Mouse (Mus musculus) embryonic facial prominence, embryonic 14.5 days (tissue): ENCODE data around the gene Psmd3. TPM values are rescaled to one million over a fixed set of nuclear protein-coding genes. Genes with fewer than 3 reads are reported as not detected.
"Not testable (repeated sequence)": the region's sequence is repeated elsewhere in the genome, so short reads cannot be mapped to it uniquely, and the experiment has no call there.

Experiments
- ATAC-seq: fragments of 200-750 bp; cut with Nextera tagmentation; 2 replicates; pipeline ENCODE4 v1.8.0; 2017; ENCODE audit warnings: low read depth, moderate number of reproducible peaks, moderate TSS enrichment
- DNase-seq: peaks from one replicate; pipeline ENCODE4 v3.0.0-alpha.2; 2015; ENCODE audit warnings: low spot score
- H3K27ac ChIP-seq: fragments of 300-500 bp; sonication (generic); replicated peaks from 2 replicates; pipeline ENCODE4 v1.5.1; 2014; ENCODE audit warnings: low read depth, mild to moderate bottlenecking, low read length, moderate library complexity
- H3K27me3 ChIP-seq: fragments of 300-500 bp; sonication (generic); replicated peaks from 2 replicates; pipeline ENCODE4 v1.6.1; 2014; ENCODE audit warnings: low read length; ENCODE audit not compliant: control insufficient read depth, insufficient read depth
- H3K36me3 ChIP-seq: fragments of 300-500 bp; sonication (generic); 2 replicates; pipeline ENCODE4 v1.6.1; 2014; ENCODE audit warnings: low read length, mixed read lengths; ENCODE audit not compliant: control insufficient read depth, insufficient read depth
- H3K4me1 ChIP-seq: fragments of 300-500 bp; sonication (generic); 2 replicates; pipeline ENCODE4 v1.6.1; 2014; ENCODE audit warnings: antibody characterized with exemption, low read length; ENCODE audit not compliant: control insufficient read depth, insufficient read depth
- H3K4me2 ChIP-seq: fragments of 300-500 bp; sonication (generic); 2 replicates; pipeline ENCODE4 v1.6.1; 2014; ENCODE audit warnings: low read depth, mild to moderate bottlenecking, low read length, moderate library complexity, mixed read lengths
- H3K4me3 ChIP-seq: fragments of 300-500 bp; sonication (generic); 2 replicates; pipeline ENCODE4 v1.5.1; 2014; ENCODE audit warnings: low read depth, mild to moderate bottlenecking, low read length
- H3K9ac ChIP-seq: fragments of 300-500 bp; sonication (generic); 2 replicates; pipeline ENCODE4 v1.6.1; 2014; ENCODE audit warnings: low read depth, mild to moderate bottlenecking, low read length, moderate library complexity, mixed read lengths
- H3K9me3 ChIP-seq: fragments of 300-500 bp; sonication (generic); 2 replicates; pipeline ENCODE4 v1.6.1; 2016; ENCODE audit warnings: low read length; ENCODE audit not compliant: control insufficient read depth
- WGBS: fragments of 180-500 bp; shearing (Covaris S2); extraction: QIAGEN DNeasy Blood & Tissue Kit; methylation state at CpG from one replicate; pipeline ENCODE4 v1.1.7; 2014; 5-methylcytosine and 5-hydroxymethylcytosine counted together
- polyA plus RNA-seq: library from polyadenylated mRNA; unstranded; fragments of >200 nt; fragmentation: Nextera tagmentation; extraction: Ambion mirVana; gene quantifications from 2 replicates; pipeline ENCODE4 v1.2.1, GENCODE M21; 2014

The Psmd3 gene
- polyA plus RNA-seq, 1 experiment from 2014 or later = 136 TPM

GRCm38 (mm10) chr11:98660517-98660916, 21.8 kb upstream of the Psmd3 start:
- Histone ChIP-seq H3K27me3 (no peaks in the 10 kb centered on the region), H3K27ac (no peak overlapping the region), H3K4me1 (no peaks in the 10 kb centered on the region), H3K4me3 (no peak overlapping the region), H3K4me2 (no peak overlapping the region; the same call in 1 of the 2 replicates), H3K36me3 (no peaks in the 10 kb centered on the region), H3K9ac (no peak overlapping the region), H3K9me3 (no peaks in the 10 kb centered on the region)
- peak; percentile 62; the same call in 1 of the 2 replicates for ATAC-seq
- DNase-seq = peak; percentile 74
- WGBS = 11% methylated on average over 6 of the region's 6 CpGs

GRCm38 (mm10) chr11:98664091-98664490, 18.3 kb upstream of the Psmd3 start, which contains the start of gene Gsdma:
Gene Gsdma (plus strand): TSS chr11:98664351.
- no peaks in the 10 kb centered on the region for H3K9me3 ChIP-seq
- no peak within 1 kb of the TSS for H3K9ac ChIP-seq
- H3K36me3 ChIP-seq = no peaks in the 10 kb centered on the region
- H3K4me3 ChIP-seq = no peak within 1 kb of the TSS
- H3K4me1 ChIP-seq = no peaks in the 10 kb centered on the region
- H3K27me3 ChIP-seq = peaks cover 5% of the 10 kb centered on the region
- no peak within 1 kb of the TSS for H3K4me2 ChIP-seq
- WGBS = 28% methylated on average over 4 of the region's 4 CpGs
- peak; percentile 10 for DNase-seq
- no peak for ATAC-seq
- H3K27ac ChIP-seq = no peak within 1 kb of the TSS

GRCm38 (mm10) chr11:98668984-98669383, 13.4 kb upstream of the Psmd3 start:
- Histone ChIP-seq H3K9ac (no peak overlapping the region), H3K4me3 (no peak overlapping the region), H3K4me2 (no peak overlapping the region), H3K27ac (no peak overlapping the region), H3K9me3 (no peaks in the 10 kb centered on the region), H3K36me3 (no peaks in the 10 kb centered on the region), H3K4me1 (no peaks in the 10 kb centered on the region), H3K27me3 (peaks cover 5% of the 10 kb centered on the region)
- WGBS = 56% methylated on average over 2 of the region's 2 CpGs
- ATAC-seq = no peak
- no peak for DNase-seq

DNA sequence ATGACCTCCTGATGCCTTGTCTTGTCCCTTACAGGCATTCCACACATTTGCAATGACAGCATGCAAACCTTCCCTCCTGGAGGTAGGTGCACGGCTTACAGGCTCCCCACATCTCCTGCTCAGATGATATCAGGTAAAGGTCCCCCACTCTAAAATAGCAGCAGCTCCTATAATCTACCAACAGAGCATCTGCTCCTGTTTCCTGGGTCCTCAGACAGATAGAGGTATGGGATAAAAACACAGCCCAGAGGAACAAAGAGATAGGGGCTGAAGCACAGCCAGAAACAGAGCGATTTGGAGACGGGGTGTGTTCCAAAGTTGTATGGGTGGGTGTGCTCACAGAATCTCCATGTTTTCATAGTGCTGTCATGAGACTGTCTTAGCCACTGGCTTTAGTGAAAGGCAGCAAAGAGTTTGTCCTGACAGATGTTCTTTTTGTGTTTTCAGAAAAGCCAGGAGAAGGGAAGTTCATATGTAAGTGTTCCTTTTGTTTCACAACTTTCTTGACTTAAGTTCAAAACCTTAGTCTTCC, 11.0 kb upstream of the Psmd3 start:
- DNase-seq = no peak
- Histone ChIP-seq H3K4me1 (no peaks in the 10 kb centered on the region), H3K27ac (no peak overlapping the region), H3K36me3 (no peaks in the 10 kb centered on the region), H3K9me3 (no peaks in the 10 kb centered on the region), H3K4me2 (no peak overlapping the region), H3K9ac (no peak overlapping the region), H3K4me3 (no peak overlapping the region), H3K27me3 (peaks cover 5% of the 10 kb centered on the region)
- ATAC-seq = no peak
- 81% methylated on average over 3 of the region's 3 CpGs for WGBS

GRCm38 (mm10) chr11:98671857-98672256, 10.5 kb upstream of the Psmd3 start:
- Histone ChIP-seq H3K27me3 (peaks cover 5% of the 10 kb centered on the region), H3K4me1 (no peaks in the 10 kb centered on the region), H3K4me2 (no peak overlapping the region), H3K4me3 (no peak overlapping the region), H3K9ac (no peak overlapping the region), H3K27ac (no peak overlapping the region), H3K9me3 (no peaks in the 10 kb centered on the region), H3K36me3 (no peaks in the 10 kb centered on the region)
- WGBS = 63% methylated on average over 5 of the region's 5 CpGs
- no peak for ATAC-seq
- no peak for DNase-seq

DNA sequence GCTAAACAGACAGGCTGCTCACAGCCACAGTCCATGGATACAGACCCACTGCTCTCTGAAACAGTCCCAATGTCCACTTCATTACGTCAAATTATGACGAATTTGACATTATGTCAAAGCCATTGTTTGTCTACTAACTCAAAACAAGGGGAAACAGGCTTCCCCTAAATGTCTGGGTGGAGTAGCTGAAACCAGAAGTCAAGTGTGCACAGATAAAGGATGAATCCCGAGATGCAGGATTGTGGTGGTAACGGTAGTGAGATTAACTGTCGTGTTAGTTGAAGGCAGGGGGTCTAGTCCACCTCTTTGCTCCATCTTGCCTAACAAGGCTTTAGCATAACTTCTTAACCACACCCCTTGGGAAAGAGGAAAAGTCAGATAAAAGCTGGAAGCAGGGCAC, 9.9 kb upstream of the Psmd3 start:
- peaks cover 4% of the 10 kb centered on the region for H3K27me3 ChIP-seq
- H3K36me3 ChIP-seq = no peaks in the 10 kb centered on the region
- no peak overlapping the region for H3K4me3 ChIP-seq
- DNase-seq = no peak
- H3K27ac ChIP-seq = no peak overlapping the region
- WGBS = 78% methylated on average over 5 of the region's 5 CpGs
- H3K4me2 ChIP-seq = no peak overlapping the region
- H3K9me3 ChIP-seq = no peaks in the 10 kb centered on the region
- no peaks in the 10 kb centered on the region for H3K4me1 ChIP-seq
- H3K9ac ChIP-seq = no peak overlapping the region
- no peak for ATAC-seq

DNA sequence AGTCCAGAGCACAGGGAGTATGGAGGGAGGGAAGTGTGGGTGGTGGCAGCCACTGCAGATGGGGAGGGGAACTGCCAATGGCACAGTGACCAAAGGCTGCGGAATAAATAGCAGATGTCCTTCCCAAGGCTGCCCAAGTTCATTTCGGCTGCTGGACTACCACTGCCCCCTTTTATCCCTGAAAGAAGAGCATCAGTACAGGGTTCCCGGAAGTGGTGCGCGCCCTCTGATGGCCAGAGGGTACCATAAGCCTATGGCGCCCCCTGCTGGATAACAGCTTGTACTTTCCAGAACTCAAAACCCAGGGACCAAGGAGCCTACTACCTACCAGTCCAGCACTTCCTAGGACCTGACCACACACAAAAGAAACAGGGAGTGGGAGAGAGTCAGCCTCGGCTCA, 9.2 kb upstream of the Psmd3 start:
- H3K4me1 ChIP-seq, H3K9ac ChIP-seq, H3K4me3 ChIP-seq, H3K4me2 ChIP-seq, H3K27me3 ChIP-seq, H3K36me3 ChIP-seq, H3K9me3 ChIP-seq, H3K27ac ChIP-seq: not testable (repeated sequence)
- peak; percentile 64; the same call in 1 of the 2 replicates for ATAC-seq
- 0% methylated on average over 3 of the region's 7 CpGs for WGBS
- DNase-seq = peak; percentile 54

DNA sequence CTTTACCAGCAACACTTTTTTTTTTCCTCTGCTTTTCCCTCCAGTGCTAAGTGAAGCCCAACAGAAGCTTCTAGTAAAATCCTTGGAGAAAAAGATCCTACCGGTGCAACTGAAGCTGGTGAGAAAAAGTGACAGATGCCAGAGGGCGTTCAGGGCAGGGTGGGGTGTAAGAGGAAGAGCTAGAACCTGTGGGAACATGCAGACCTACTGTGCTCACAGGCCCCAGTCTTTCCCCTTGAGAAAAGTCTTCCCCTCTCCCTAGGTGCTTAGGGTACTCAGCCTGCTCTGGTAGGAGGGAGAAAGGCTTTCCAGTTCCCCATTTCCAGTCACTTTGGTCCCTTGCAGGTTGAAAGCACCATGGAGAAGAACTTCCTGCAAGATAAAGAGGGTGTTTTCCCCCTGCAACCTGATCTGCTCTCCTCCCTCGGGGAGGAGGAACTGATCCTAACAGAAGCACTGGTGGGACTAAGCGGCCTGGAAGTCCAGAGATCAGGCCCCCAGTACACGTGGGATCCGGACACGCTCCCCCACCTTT, 6.5 kb upstream of the Psmd3 start:
- 41% methylated on average over 7 of the region's 7 CpGs for WGBS
- H3K4me1 ChIP-seq = no peaks in the 10 kb centered on the region

DNA sequence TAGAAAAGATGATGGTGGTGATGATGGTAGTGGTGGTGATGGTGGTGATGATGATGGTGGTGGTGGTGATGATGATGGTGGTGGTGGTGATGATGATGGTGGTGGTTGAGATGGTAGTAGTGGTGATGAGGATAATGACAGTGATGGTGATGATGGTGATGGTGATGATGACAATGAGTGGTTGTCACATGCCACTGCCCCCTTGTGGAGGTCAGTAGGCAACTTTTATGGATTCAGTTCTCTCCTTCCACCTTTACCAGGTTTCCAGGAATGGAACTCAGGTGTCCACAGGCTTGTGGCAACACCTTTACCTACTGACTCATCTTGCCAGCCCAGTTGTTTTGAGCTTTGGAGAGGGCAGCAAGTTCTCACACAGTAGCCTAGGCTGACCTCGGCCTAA, 2.3 kb upstream of the Psmd3 start:
- H3K4me3 ChIP-seq = no peak overlapping the region
- WGBS = 86% methylated on average over 1 of the region's 1 CpGs
- H3K9me3 ChIP-seq = no peaks in the 10 kb centered on the region
- H3K4me2 ChIP-seq = no peak overlapping the region
- ATAC-seq (no peak), DNase-seq (no peak)
- H3K27ac ChIP-seq = no peak overlapping the region
- no peaks in the 10 kb centered on the region for H3K27me3 ChIP-seq
- H3K4me1 ChIP-seq = peaks cover 6% of the 10 kb centered on the region
- no peak overlapping the region for H3K9ac ChIP-seq
- H3K36me3 ChIP-seq = 0 out of 2 replicates have a peak, but pooled peaks cover 1% of the 10 kb centered on the region

More for the DNA sequence above, 6.5 kb upstream of the Psmd3 start:
- H3K36me3 ChIP-seq = no peaks in the 10 kb centered on the region
- no peak overlapping the region for H3K27ac ChIP-seq
- no peak overlapping the region for H3K9ac ChIP-seq
- H3K9me3 ChIP-seq = no peaks in the 10 kb centered on the region
- no peak overlapping the region for H3K4me2 ChIP-seq
- no peaks in the 10 kb centered on the region for H3K27me3 ChIP-seq
- ATAC-seq = no peak
- H3K4me3 ChIP-seq = no peak overlapping the region
- no peak for DNase-seq
